Mouse (Mus musculus) gastrocnemius, adult 8-10 months (tissue): ENCODE measurements around the gene Acsl5. TPM values are rescaled to one million over a fixed set of nuclear protein-coding genes. Genes with fewer than 3 reads are reported as not detected.

Experiments used
- DNase-seq, 2 experiments: peaks; one replicate each; pipeline ENCODE4 v3.0.0; 2022; ENCODE audit warnings: low spot score in 2 of 2
- total RNA-seq, 4 experiments: library from RNA; stranded (reverse); gene quantifications; 2 replicates each; pipeline ENCODE4 v1.2.4; 2022

Acsl5 gene
- total RNA-seq, 4 experiments from 2014 or later = 2.0 to 2.6 (median 2.2) TPM

DNA sequence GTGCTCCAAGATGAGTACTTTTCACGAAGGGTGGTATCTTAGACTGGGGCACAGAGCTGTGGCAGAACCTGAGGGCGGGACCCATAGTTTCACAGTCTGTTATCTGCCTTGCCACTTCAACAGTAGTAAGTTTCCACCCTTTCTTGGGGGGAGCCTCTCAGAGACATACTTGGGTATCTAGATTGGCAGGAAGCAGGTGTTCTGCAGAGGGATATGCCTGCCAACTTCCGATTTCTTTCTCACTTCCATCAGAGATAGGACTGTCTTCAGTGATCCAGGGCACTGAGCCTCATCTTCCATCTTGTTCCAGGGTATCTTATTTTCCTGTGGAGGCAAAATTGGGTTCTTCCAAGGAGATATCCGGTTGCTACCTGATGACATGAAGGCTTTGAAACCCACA lies 32.4 kb downstream of the Acsl5 start:
- DNase-seq = no peak

DNA sequence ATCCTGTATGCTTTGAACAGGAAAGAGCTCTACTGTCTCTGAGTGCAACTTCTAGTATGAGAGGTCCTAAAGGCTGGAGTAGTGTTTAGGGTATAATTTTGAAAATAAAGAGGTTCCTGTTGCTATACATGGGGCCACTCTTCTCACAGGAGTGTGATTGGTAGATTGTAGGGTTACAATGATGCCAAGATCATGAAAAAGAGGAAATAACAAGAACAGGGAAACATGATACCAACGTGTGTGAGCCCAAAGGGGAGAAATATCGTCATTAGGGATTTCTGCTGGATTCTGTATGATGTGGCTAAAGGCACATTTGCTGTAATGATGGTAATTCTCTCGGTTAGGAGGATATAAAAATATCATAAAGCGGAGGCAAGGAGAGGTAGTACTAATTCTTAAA lies 34.3 kb downstream of the Acsl5 start:
- no peak for DNase-seq

DNA sequence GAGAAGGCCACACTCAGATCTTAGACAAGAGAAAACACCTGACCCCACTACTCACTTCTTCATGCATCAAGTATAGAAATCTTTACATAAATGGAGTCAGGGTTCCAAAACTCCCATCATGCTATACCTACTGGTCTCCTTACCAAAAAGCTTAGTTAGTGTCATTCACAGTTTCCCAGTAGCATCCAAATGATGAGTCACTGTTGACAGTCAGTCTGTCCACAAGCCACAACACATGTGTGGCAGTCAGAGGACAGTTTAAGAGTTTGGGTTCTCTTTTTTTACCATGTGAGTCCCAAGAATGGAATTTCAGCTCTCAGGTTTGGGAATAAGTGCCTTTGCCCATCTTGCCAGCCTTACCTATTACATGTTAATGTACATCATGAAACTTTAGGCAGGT lies 37.2 kb downstream of the Acsl5 start:
- no peak for DNase-seq

DNA sequence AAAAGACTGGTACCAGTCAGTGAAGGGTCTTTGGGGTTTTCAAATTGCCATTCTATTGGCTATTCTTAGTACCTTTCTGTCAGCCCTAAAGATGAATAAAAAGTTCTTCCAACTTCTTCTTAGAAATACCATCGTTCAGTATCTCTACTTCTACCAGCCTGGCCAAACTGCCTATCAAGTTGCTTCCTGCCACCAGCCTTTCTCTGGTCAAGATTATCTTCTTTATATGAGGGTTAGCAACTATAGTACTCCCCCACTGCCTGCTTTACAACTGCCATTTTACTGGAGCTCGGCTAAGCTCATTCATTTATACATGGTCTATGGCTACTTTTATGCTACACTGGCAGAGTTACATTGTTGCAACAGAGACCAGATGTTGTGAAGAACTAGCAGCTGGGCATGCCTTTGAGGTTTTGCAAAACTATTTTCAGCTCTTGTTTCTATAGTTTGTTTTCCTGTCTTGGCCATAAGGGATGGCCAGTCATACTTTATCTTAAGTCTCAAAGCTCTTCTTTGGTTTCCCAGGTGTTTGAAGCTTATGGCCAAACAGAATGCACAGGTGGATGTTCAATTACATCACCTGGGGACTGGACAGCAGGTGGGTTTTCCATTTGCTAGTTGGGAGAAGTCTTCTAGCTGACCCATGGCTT lies 39.0 kb downstream of the Acsl5 start:
- no peak for DNase-seq

DNA sequence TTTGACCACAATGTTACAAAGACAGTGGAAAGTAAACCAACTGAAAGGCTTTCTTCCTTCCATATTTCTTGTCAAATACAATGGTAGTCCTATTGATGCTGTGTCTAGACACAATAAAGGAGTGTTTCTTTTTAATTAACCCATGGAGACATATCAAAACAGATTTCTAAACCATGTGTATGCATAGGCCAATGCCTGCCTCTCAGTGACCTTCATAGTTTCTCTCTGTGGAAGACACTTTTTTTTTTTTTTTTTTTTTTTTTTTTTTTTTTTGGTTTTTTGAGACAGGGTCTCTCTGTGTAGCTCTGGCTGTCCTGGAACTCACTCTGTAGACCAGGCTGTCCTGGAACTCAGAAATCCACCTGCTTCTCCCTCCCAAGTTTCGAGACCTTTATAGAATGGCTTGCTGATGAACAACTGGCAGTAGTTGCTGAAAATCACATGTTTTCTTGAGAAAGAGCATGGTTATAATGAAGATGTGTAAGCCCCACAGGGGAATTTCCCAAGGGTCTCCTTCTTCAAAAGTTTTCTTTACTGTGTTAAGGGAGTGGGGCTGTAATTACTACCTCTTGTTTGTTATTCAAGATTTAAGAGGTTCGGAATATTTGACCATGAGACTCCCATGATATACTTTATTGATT lies 40.6 kb downstream of the Acsl5 start:
- DNase-seq = no peak

DNA sequence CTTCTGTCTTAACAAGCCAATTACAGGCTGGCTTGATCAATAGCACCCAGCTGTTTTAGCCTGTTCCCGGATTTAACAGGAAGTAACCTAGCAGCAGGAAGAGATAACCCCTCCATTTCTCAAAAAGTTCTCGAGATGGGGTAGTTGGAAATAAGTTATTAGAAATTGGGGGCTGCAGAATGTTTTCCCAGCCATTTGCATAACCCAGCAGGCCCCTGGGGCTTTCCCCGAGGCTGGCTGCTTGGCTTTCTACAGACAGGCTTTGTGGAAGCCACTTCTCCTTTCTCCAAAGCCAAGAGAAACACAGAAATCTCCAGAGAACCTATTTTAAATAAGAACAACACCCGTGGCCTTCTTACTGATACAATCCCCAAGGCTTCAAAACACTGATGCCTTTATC lies 41.4 kb downstream of the Acsl5 start:
- DNase-seq = no peak

DNA sequence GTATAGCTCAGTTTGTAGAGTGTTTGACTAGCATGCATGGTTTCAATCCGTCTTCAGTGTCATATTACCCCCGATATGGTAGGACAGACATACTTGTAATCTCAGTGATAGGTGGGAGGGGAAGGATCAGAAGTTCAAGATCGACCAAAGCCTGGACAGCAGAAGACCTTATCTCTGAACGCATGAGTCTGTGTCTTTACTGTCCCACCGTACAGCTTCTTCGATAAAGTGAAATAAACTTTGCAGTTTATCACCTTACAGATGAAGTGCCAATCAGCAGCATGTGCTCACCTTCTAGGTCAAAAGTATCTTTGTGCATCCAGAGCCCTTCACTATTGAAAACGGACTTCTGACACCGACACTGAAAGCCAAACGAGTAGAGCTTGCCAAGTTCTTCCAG lies 43.3 kb downstream of the Acsl5 start:
- no peak for DNase-seq

DNA sequence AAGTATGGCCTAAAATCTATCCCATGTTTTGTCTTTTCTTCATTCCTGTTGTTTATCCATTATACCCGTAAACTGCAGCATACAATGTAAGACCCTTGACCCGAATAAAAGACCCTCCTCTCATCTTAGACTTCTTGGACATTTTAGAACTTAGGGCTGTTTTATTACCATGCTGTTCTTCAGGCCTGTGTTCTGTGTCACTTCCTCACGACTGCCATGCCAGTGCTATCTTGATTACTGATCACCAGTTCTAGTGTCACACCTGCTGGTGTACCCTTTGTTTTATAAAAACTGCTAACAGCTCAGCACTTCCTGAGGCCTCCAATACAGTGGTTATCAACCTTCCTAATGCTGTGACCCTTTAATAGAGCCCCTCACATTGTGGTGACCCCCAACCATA lies 43.8 kb downstream of the Acsl5 start:
- DNase-seq = no peak

DNA sequence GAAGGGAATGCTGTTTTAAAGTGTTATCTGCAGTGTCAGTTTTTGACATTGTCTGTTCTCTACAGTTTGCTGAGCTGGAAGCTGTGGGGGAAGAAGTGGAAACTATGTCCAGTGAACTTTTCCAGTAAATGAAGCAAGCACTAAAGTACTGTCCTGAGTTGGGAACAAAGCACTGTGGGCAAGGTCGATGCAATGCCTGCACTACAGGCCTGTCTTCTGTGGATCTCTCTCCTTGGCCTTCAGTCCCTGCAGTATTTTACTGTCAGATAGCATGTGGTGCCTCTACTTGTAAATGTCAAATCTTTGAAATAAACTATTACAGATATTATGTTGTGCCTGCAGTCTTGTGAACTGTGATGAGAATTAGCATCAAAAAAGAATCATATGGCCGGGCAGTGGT lies 44.6 kb downstream of the Acsl5 start:
- no peak for DNase-seq

DNA sequence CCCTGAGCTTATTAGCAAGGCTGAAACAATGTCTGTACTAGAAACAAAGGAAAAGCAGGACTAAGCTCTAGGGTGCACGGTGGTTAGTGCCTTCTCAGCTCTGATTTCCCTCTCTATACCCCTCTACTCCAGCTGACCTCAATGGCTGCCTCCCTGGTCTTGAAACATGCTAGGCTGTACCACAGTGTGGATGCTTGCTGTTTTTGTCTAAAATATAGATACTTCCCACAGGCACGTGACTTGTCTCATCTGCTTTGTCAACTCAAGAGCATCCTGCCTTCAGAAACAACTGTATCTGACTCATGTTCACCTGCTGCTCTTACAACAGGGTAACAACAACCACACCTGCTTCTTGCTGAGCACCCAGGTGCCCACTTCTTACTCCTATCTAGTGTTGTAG lies 45.8 kb downstream of the Acsl5 start:
- DNase-seq = no peak

DNA sequence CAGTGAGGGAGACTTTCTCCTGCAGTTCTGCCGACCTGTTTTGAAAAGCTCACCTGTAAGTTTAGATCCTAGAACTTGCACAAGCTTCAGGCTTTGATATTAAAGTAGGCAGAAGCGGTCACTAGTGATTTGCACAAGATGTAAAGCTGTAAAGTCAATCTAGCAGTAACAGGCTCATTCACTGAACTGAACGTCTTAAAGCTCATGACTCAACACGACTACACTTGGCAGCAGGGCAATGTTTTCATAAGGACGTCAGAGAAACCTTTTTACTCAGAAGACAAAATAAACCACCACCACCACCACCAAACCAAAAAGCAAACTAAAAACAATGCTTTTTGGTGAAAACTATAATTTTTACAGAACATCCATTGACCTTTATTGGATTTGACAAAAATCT lies 46.2 kb downstream of the Acsl5 start:
- DNase-seq = no peak

DNA sequence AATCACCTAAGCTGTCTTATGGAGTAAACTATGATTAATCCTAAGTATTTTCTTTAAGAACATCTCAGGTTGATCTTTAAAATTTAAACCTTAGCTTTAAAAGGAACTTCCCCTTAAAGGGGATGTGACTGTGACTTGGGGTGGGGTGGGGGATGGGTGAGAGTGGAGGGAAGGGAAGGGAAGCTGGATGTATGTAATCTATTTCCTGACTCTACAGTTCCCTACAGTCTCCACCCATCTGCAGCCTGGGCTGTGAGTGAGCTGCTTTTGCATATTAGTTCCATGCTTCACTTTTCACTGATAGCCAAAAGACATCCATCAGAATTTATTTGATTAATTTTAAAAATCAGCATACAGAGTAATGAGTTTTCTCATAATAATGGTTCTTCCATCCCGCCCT lies 47.6 kb downstream of the Acsl5 start:
- DNase-seq = no peak

DNA sequence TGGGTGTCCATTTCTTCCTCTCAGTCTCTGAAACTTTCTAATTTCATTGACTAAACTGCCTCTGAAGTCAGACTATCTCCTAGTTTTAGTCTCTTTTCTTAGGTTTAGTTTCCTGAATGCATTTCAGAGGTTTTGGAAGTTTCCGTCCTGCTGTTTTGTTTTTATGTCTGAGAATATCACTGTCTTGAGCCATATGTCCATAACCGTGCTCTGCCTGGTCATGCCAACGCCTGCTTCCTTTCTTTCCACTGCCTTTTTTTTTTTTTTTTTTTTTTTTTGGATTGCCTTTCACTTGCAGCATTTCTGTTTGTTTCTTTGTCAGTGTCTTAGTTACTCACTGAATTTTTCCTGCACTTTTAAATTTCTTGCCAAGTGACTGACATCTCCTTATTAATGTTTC lies 48.8 kb downstream of the Acsl5 start:
- DNase-seq = no peak

DNA sequence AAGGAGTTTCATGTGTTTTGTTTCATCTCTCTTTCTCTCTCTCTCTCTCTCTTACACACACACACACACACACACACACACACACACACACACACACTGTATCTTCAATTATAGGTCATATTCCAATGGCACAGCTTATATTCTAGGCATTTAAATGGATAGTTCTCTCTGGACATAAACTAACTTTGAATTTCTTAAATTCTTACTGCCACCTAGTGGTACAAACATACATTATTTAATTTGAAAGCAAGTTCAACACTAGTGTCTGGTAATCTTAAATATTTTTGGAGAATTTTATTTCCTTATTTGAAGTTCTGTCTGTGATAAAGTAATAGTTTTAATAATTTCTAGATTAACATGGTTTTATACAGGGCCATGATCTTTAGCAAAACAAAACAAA lies 53.3 kb downstream of the Acsl5 start:
- no peak for DNase-seq

DNA sequence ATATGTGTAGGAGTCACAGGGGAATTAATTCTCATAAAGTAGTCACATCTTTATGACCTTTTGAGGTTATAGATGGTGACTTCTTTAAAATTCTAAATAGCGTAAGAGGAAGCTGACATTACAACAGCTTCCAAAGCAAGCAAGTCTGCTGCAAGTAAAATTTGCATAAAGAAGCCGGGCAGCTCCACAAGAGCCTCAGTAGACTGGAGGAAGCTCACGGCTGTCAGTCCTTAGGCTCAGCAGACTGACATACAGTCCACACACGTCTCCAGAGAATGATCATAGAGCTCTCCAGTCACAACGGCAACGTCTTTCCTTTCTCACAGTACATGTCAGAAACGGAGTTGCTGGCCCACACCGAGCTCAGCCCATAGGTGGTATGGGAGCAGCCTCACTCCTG lies 60.1 kb downstream of the Acsl5 start:
- DNase-seq = no peak

DNA sequence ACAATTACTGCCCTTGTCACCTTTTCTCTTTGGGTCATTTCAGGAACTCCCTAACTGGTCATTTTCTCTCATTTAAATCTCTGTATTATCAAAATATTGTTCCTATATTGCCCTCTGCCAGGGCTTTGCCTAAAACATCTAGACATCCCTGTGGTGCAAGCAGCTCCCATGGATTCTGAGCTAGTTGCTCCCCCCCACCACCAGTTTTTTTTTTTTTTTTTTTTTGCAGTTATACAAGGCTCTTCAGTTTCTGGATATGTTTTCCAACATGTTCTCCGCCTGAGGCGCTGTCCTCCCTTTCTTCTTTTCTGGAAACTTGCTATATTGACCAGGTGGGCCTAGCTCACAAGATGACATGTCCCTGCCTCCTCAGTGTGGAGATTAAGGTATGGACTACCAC lies 61.9 kb downstream of the Acsl5 start:
- DNase-seq = no peak

DNA sequence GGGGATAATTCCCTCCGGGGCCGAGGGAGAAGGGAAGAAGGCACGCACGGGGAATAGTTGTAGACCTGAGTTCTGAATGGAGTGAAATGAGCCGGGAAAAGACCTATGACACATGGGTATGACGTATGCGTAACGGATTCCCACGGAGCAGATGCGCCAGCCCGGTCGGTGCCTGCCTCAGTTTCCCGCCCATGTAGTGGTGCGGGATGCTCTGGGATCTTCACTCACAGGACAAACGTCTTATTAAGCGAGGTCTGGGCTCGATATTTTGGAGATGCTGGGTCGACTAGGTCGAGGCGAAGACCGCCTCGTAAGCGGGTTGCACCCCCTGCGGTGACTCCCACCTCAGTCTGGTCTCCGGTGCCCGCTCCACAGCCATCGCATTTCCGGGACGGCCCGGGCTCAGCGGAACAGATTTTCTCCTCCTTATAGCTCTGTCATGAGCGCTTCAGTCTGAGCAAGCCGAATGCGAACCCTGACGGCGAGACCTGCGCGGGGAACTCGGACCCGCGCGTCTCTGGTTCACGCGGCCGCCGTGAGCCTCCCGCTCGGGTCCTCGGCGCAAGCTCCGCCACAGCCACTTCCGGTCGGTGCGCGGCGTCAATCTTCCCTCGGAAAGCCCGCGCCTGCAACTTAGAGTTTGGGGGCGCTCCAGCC lies 63.8 kb downstream of the Acsl5 start, which contains the start of gene Zdhhc6:
Zdhhc6 (minus strand) TSS at position 581 of the 657 bp plus-strand sequence.
- peak; percentile 49 to 62 for DNase-seq

DNA sequence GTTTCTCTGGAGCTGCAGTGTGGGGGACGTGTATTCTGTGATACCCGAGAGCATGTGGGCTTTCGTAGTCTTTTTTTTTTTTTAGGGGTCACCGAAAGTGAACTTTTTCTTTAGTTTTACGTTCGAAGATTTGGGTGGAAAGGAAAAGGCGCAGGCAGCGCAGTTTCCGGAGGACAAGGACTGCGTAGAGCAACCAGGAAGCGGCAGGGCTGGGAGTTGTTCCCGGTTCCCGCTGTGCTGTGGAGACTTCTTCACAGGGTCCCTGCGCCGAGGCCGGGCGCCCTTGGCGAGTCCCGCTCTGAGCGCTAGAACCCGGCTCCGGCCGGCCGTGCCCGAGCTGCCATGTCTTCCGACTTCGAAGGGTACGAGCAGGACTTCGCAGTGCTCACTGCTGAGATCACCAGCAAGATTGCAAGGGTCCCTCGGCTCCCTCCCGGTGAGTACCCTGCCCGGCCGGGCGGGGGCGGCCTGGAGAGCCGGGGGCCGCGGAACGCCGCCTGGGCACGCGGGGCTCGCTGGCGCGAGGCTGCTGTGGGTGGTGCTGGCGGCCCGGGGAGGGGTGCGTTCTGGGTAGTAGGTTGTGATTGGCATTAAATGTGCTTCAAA lies 64.5 kb downstream of the Acsl5 start, which contains the start of gene Vti1a:
Vti1a (plus strand) TSS at position 187 of the 606 bp plus-strand sequence.
- DNase-seq = peak; percentile 62 to 74

DNA sequence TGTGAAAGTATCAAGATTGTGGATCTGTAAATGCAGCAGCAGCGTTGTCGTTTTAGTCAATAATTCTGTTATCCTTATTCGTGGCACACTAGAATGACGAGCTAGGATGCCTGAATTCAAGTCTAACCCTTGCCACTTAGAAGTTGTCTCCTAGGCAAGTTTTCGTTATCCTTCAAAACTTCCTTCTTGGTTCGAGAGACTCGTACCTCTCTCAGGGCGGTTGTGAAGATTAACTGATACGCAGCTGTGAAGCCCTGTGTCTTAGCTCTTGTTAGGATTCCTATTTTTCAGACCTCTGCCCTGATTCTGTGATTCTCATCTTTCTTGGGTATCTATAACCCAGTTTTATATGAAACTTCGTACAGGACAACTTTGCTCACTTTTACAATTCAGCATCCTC lies 65.2 kb downstream of the Acsl5 start:
- no peak for DNase-seq

DNA sequence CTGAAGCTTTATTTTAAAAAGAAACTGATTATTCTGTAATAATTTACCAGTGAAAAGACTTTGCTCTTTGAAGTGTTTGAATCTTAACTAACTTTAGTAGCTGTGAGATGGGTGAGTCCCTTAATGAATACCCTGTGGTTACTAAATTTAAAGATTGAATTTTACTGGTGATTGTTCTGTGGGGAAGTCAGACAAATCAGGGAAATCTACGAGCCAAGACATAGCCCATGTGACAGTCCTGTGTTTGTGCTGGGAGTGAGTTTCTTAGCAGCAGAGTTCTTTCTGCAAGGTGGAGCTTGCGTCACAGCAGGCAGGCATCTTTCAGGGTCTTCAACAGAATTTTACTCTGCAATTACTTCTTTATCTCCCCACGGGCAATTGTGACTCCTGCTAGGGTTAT lies 67.3 kb downstream of the Acsl5 start:
- no peak for DNase-seq

DNA sequence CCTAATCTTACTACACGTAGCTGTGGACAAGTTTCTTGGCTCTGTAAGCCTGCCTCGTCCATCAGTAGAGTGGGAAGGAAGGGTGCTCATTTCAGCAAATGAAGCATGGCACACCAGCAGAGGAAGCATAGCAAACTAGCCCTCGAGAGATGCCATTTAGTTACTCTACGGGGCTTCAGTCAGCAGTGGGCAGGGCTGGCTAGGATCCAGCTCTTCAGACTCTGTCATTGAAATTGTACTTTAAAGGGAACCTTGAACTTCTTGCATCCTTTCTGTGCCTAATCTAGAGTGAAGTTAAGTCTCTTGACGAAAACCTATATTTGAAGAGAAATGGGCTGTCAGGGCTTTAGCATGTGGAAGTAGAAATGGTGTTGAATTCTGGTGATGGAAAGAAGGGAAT lies 67.8 kb downstream of the Acsl5 start:
- no peak for DNase-seq

DNA sequence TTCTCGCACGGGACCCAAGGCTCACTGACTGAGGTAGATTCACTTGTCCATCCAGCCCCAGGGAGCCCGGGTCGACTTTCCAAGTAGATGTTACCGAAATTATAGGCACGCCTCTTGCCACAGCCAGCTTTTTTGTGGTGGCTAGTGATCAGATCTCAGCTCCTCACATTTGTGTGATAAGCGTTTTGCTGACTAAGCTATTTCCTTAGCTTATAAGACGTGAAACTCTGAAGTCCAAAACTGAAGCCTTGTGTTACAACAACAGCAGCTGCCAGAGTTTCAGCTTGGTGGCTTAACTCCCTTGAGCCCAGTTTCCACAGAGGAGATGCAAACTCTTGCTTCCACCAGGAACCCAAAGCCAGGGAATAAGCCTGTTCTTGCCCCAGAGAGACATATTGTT lies 70.9 kb downstream of the Acsl5 start:
- DNase-seq = no peak
